Mouse (Mus musculus): ENCODE measurements around the gene Cux2.

DNA sequence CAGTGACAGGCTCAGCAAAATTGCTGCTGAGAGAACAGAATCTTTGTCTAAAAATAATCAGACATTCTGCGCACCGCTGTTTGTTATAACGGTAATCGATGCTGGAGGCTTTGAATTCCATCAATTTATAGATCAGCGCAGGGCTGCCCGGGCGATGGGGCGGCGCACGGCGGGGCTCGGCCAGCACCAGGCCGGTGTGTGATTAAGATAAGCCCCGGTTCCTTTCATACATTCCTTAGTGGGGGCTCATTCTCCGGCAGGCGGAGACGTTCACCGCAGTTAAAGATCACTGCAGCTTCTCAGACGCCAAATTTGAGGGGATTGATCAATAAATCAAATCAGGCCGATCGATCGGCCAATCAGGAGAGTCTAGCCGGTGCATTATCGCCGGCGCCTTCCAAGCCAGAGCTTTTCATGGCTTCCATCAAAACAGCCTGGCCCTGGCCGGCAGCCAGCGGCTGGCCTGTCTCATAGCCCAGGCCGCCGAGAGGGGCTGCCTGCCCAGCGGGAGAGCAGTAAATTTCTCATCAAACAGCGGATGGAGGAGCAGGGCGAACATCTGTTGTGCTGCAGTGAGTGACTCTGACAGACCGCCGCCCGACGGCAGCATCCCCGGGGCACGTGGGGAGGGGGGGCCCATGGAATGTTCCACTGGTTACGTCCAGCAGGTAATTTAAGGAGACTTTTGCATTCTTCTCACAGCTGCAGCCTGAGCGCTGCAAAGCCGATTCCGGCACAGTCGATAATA, 101.4 kb downstream of the Cux2 start:
- no peak for TF ChIP-seq POLR2A (IDR thresholded peaks at IDR 0.05; ENCODE audit: insufficient read length, low read depth)
- TF ChIP-seq E2F4 (IDR thresholded peaks at IDR 0.05; ENCODE audit: insufficient read depth), result no peak
- no peak for TF ChIP-seq TCF12 (IDR thresholded peaks at IDR 0.05; ENCODE audit: insufficient read depth, poor library complexity, severe bottlenecking)
- TF ChIP-seq CEBPB (IDR thresholded peaks at IDR 0.05; ENCODE audit: insufficient read depth, poor library complexity, severe bottlenecking), result no peak
- TF ChIP-seq MAX (IDR thresholded peaks at IDR 0.05; ENCODE audit: low read depth), result no peak
- TF ChIP-seq POLR2AphosphoS2 (IDR thresholded peaks at IDR 0.05; ENCODE audit: insufficient read length, low read depth), result no peak
- no peak for TF ChIP-seq USF1 (IDR thresholded peaks at IDR 0.05; ENCODE audit: low read depth)
- no peak for TF ChIP-seq MYOD1 (IDR thresholded peaks at IDR 0.05; ENCODE audit: control insufficient read depth in 1 of 3, insufficient read length in 2 of 3, low read depth in 2 of 3)

All from myocyte (in vitro differentiated cells).